Mouse (Mus musculus): Measurements from ENCODE around the gene Olfr204. TPM values are rescaled to one million over a fixed set of nuclear protein-coding genes. Genes with fewer than 3 reads are reported as not detected.
"Not testable (repeated sequence)": the region's sequence is repeated elsewhere in the genome, so short reads cannot be mapped to it uniquely, and the experiment has no call there.

Gene Olfr204
- not detected in 2 replicates for polyA plus RNA-seq (2016; fragmentation: Nextera tagmentation; extraction: Ambion mirVana)

DNA sequence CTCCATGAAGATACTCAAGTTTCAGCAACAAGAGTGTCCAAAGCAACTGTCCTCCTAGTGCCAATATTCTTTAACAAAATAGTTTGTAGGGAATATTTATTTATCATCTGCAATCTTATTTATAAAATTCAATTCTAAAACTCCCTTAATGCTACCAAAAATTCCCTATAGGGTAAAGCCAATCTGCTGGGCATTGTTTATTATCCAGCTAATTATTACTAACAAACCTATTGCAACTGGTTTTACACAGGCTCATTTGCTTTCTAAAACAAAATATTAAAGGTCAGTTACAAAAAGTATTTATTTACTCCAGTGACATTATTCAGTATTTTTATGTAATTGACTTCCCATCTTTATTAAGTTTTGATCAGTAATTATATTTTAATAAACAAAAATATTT, at the start of gene Olfr204:
Gene Olfr204 (minus strand): TSS at position 101 of the 400 bp plus-strand sequence.
- ATAC-seq (ENCODE audit: low FRiP score, low read depth) = no peak

DNA sequence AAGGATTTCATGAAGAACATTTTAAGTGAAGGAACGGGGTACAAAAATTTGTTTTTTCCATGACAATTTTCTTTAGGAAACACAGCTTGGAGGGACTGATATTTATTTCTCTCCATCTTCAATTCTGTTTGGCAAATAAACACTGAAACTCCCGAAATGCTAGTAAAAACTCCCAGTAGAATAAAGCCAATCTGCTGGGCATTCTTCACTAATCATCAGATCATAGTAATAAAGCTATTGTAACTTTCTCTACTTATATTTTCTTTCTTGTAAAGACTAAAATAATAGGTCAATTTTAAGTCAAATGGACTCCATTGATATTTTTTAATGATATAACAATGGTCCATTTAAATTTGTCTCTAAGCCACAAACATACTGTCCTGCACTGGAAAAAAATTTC, 45.8 kb upstream of the Olfr204 start, which contains the start of gene Olfr209:
Gene Olfr209 (minus strand): TSS at position 101 of the 400 bp plus-strand sequence.
- WGBS = 76% methylated on average over 2 of the region's 2 CpGs
- Histone ChIP-seq H3K27ac (replicated peaks) (no peak within 1 kb of the TSS), H3K9me3 (no peaks in the 10 kb centered on the region), H3K4me3 (no peak within 1 kb of the TSS), H3K36me3 (no peaks in the 10 kb centered on the region), H3K4me1 (no peaks in the 10 kb centered on the region), H3K9ac (replicated peaks) (no peak within 1 kb of the TSS), H3K4me2 (replicated peaks) (no peak within 1 kb of the TSS), H3K27me3 (no peaks in the 10 kb centered on the region)
- no peak for ATAC-seq (ENCODE audit: low FRiP score, low read depth)

More for the DNA sequence above, at the start of gene Olfr204:
- Histone ChIP-seq H3K27me3 (no peaks in the 10 kb centered on the region), H3K4me3 (no peak within 1 kb of the TSS), H3K4me1 (no peaks in the 10 kb centered on the region), H3K36me3 (no peaks in the 10 kb centered on the region), H3K4me2 (replicated peaks) (no peak within 1 kb of the TSS), H3K9ac (replicated peaks) (no peak within 1 kb of the TSS), H3K9me3 (no peaks in the 10 kb centered on the region), H3K27ac (replicated peaks) (no peak within 1 kb of the TSS)

DNA sequence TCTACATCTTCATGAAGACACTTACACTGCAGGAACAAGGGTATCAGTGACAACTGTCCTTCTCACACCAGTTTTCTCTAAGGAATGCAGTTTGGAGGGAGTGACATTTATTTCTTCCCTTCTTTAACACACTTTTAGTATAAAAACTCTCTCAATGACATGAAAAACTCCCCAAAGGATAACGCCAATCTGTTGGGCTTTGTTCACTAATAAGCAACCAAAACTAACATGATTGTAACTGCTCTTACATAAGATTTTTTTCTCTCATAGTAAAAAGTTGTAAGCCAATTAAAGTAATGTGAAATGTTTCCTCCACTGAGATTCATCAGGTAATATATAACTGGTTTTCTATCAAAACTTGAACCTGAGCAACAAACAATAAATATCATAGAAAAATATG, 31.1 kb upstream of the Olfr204 start, which contains the start of gene Olfr206:
Gene Olfr206 (minus strand): TSS at position 101 of the 400 bp plus-strand sequence.
- no peak within 1 kb of the TSS for H3K4me2 ChIP-seq (replicated peaks)
- H3K9me3 ChIP-seq = no peaks in the 10 kb centered on the region
- no peaks in the 10 kb centered on the region for H3K27me3 ChIP-seq
- no peak within 1 kb of the TSS for H3K27ac ChIP-seq (replicated peaks)
- no peak within 1 kb of the TSS for H3K9ac ChIP-seq (replicated peaks)
- no peak for ATAC-seq (ENCODE audit: low FRiP score, low read depth)
- WGBS = 84% methylated on average over 1 of the region's 1 CpGs
- H3K36me3 ChIP-seq = no peaks in the 10 kb centered on the region
- H3K4me3 ChIP-seq = no peak within 1 kb of the TSS
- no peaks in the 10 kb centered on the region for H3K4me1 ChIP-seq

DNA sequence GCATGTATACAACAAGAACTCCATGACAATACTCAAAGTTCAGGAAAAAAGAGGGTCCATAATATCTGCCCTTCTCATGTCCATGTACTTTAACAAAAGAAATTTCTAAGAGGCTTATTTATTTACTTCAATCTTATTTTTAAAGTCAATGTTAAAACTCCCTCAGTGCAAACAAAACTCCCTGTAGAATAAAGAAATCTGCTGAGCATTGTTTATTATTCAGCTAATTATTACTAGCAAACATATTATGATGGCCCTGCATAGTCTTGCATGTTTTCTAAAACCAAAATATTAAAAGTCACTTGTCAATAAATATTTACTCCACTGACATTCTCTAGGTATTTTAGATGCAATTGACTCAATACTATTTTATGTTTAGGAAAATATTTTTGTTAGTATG, 13.0 kb upstream of the Olfr204 start, which contains the start of gene Olfr205:
Gene Olfr205 (minus strand): TSS at position 101 of the 400 bp plus-strand sequence.
- Histone ChIP-seq H3K9ac (replicated peaks) (no peak within 1 kb of the TSS), H3K9me3 (no peaks in the 10 kb centered on the region), H3K36me3 (no peaks in the 10 kb centered on the region), H3K4me2 (replicated peaks) (no peak within 1 kb of the TSS), H3K4me3 (no peak within 1 kb of the TSS), H3K27ac (replicated peaks) (no peak within 1 kb of the TSS), H3K4me1 (no peaks in the 10 kb centered on the region), H3K27me3 (no peaks in the 10 kb centered on the region)
- ATAC-seq (ENCODE audit: low FRiP score, low read depth) = no peak

DNA sequence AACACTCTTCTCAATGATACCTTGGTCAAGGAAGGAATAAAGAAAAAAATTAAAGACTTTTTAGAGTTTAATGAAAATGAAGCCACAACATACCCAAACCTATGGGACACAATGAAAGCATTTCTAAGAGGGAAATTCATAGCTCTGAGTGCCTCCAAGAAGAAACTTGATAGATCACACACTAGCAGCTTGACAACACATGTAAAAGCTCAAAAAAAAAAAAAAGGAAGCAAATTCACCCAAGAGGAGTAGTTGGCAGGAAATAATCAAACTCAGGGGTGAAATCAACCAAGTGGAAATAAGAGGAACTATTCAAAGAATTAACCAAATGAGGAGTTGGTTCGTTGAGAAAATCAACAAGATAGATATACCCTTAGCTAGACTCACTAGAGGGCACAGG, 5.2 kb upstream of the Olfr204 start:
- H3K4me1 ChIP-seq; H3K36me3 ChIP-seq; H3K27me3 ChIP-seq; H3K4me3 ChIP-seq; H3K4me2 ChIP-seq (replicated peaks); H3K9me3 ChIP-seq; H3K9ac ChIP-seq (replicated peaks); ATAC-seq (ENCODE audit: low FRiP score, low read depth); H3K27ac ChIP-seq (replicated peaks): not testable (repeated sequence)
- 61% methylated on average over 1 of the region's 1 CpGs for WGBS

DNA sequence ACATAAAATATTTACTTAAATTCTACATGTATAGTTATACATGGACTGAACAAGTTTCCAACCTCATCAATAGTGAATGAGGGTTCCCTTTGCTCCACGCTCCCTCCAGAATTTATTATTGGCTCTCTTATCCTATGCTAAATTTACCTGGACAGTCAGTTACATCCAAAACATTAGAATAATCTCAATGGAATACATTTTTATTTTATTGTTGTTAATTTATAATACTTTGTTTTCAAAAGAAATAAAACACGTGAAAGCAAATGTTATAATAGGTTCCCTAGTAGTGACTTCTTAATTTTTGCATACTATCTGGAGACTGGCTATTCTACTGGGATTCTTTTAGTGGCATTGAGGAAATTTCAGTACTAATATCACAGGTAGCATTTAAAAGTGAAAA, 19.5 kb downstream of the Olfr204 start, which contains the start of gene Olfr203:
Gene Olfr203 (plus strand): TSS at position 301 of the 400 bp plus-strand sequence.
- no peak within 1 kb of the TSS for H3K4me3 ChIP-seq
- no peak within 1 kb of the TSS for H3K4me2 ChIP-seq (replicated peaks)
- H3K9me3 ChIP-seq = no peaks in the 10 kb centered on the region
- H3K27me3 ChIP-seq = no peaks in the 10 kb centered on the region
- H3K4me1 ChIP-seq = no peaks in the 10 kb centered on the region
- H3K36me3 ChIP-seq = no peaks in the 10 kb centered on the region
- ATAC-seq (ENCODE audit: low FRiP score, low read depth) = no peak
- no peak within 1 kb of the TSS for H3K9ac ChIP-seq (replicated peaks)
- 81% methylated on average over 2 of the region's 2 CpGs for WGBS
- no peak within 1 kb of the TSS for H3K27ac ChIP-seq (replicated peaks)

DNA sequence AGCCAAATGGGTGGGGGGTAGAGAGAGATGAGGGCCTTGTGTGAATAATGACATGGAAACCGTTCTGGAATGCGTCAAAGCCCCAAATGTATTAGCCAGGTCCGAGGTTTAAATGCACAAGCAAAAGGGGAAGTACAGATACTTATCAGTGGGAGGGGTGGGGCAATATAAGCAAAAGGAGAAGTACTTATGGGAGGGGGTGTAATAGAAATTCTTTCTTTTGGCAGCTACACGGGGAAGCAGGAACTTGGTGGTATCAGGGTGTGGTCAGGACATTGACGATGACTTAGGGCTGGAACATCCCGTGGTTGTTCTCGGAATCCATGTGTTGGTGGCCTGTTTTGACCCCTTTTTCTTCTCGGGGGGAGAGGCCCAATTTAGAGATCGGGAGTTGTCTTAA, 30.5 kb downstream of the Olfr204 start:
- ATAC-seq (ENCODE audit: low FRiP score, low read depth); H3K36me3 ChIP-seq; H3K9ac ChIP-seq (replicated peaks); H3K4me1 ChIP-seq; H3K27me3 ChIP-seq; H3K4me2 ChIP-seq (replicated peaks); H3K27ac ChIP-seq (replicated peaks); H3K4me3 ChIP-seq; H3K9me3 ChIP-seq: not testable (repeated sequence)
- WGBS = 84% methylated on average over 9 of the region's 9 CpGs

DNA sequence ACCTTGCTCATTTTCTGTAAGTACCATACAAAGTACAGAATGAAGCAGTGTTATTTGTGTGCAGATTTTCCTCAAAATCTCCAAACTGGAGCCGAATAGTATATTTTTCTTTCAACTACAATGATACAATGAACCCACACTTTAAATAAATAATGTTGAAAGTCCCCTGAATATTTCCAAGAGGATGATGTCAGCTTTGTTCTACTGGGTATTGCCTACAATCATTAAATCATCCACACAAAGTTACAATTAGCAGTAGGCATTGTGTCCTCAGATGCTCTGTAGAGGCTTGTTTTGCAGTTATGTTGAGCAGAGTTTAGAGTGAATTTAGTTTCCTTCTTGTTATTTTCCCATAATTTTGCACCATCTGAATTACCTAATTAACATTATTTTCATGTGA, 31.4 kb downstream of the Olfr204 start, which contains the start of gene Olfr202:
Gene Olfr202 (minus strand): TSS at position 101 of the 400 bp plus-strand sequence.
- no peaks in the 10 kb centered on the region for H3K36me3 ChIP-seq
- H3K4me3 ChIP-seq = no peak within 1 kb of the TSS
- no peak within 1 kb of the TSS for H3K4me2 ChIP-seq (replicated peaks)
- H3K9me3 ChIP-seq = no peaks in the 10 kb centered on the region
- no peaks in the 10 kb centered on the region for H3K27me3 ChIP-seq
- no peak within 1 kb of the TSS for H3K27ac ChIP-seq (replicated peaks)
- no peaks in the 10 kb centered on the region for H3K4me1 ChIP-seq
- no peak for ATAC-seq (ENCODE audit: low FRiP score, low read depth)
- WGBS = 78% methylated on average over 1 of the region's 1 CpGs
- no peak within 1 kb of the TSS for H3K9ac ChIP-seq (replicated peaks)

DNA sequence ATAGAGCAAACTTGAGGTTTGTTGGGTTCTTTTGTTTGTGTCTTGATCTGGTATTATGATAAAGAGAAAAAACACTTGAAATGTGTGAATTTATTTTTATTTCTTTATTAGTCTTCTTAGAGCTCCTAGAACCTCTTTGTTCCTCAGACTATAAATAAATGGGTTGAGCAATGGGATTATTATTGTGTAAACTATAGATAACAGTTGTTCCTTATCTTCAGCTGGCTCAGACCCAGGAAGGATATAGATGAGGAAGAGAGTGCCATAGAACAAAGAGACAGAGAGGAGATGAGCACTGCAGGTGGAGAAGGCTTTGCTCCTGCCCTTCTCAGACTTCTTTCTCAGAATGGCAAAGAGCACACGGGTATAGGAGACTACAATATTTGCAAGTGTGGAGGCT, 34.6 kb downstream of the Olfr204 start:
- Histone ChIP-seq H3K4me3 (no peak overlapping the region), H3K9me3 (no peaks in the 10 kb centered on the region), H3K36me3 (no peaks in the 10 kb centered on the region), H3K4me2 (replicated peaks) (no peak overlapping the region), H3K4me1 (no peaks in the 10 kb centered on the region), H3K9ac (replicated peaks) (no peak overlapping the region), H3K27me3 (no peaks in the 10 kb centered on the region), H3K27ac (replicated peaks) (no peak overlapping the region)
- 76% methylated on average over 1 of the region's 1 CpGs for WGBS
- ATAC-seq (ENCODE audit: low FRiP score, low read depth) = no peak

DNA sequence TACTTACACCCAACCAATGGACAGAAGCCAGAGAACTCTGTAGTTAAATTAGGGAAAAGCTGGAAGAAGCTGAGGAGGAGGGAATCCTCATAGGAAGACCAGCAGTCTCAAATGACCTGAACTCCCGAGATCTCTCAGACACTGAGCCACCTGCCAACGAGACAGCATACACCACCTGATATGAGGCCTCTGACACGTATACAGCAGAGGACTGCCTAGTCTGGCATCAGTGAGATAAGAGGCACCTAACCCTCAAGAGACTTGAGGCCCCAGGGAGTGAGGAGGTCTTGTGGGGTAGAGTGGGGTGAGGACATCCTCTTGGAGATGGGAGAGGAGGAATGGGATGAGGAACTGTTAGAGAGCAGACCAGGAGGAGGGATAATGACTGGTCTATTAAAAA, 37.5 kb downstream of the Olfr204 start:
- Histone ChIP-seq H3K9ac (replicated peaks) (no peak overlapping the region), H3K4me2 (replicated peaks) (no peak overlapping the region), H3K4me3 (no peak overlapping the region), H3K36me3 (no peaks in the 10 kb centered on the region), H3K4me1 (no peaks in the 10 kb centered on the region), H3K9me3 (no peaks in the 10 kb centered on the region), H3K27me3 (no peaks in the 10 kb centered on the region), H3K27ac (replicated peaks) (no peak overlapping the region)
- no peak for ATAC-seq (ENCODE audit: low FRiP score, low read depth)
- WGBS = 79% methylated on average over 3 of the region's 3 CpGs

DNA sequence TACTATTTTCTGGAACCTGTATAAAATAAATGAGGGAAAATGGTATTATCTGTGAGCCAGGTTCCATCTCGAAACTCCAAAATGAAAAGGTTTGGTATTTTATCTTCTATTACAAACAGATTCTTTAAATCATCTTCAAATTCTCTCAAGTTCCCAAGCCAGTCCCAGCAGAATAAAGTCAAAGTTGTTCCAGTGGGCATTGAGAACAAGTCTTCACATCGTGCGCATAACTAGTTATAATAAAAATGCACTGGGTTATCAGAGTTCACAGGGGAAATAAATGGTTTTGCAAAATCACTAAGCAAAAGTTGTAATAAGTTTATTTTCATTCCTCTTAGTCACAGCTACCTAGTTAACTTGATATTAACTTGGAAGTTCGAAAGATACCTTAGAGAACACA, 45.5 kb downstream of the Olfr204 start, which contains the start of gene Olfr201:
Gene Olfr201 (minus strand): TSS at position 101 of the 400 bp plus-strand sequence.
- not testable (repeated sequence) for H3K27me3 ChIP-seq; H3K9me3 ChIP-seq; H3K4me2 ChIP-seq (replicated peaks); ATAC-seq (ENCODE audit: low FRiP score, low read depth); H3K4me1 ChIP-seq; H3K4me3 ChIP-seq; H3K36me3 ChIP-seq; H3K9ac ChIP-seq (replicated peaks); H3K27ac ChIP-seq (replicated peaks)
- WGBS = 87% methylated on average over 4 of the region's 4 CpGs

DNA sequence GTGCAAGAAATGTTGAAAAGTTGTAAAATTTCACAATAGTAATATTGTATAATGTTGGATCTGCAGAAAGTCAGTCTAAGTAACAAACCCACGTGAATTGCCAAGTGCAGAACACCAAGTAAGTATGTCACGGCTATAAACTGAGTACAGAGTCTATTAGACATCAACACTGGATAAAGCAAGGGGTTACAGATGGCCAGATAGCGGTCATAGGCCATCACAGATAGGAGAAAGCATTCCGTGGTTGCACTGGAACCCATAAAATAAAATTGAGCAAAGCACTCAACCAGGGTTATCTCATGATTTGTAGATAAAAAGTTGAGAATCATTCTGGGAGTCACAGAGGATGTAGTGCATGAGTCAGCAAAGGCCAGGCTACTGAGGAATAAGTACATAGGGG, 49.0 kb downstream of the Olfr204 start:
- H3K27me3 ChIP-seq; H3K4me1 ChIP-seq; H3K4me3 ChIP-seq; H3K4me2 ChIP-seq (replicated peaks); H3K36me3 ChIP-seq; H3K9me3 ChIP-seq; ATAC-seq (ENCODE audit: low FRiP score, low read depth); H3K9ac ChIP-seq (replicated peaks); H3K27ac ChIP-seq (replicated peaks): not testable (repeated sequence)
- WGBS = 78% methylated on average over 4 of the region's 4 CpGs
